Mouse (Mus musculus) splenic B cell, adult 2 months (primary cell): ENCODE results near the gene Tekt1.
A peak's percentile ranks its signal among the peaks of the same experiment; 100 is the strongest.

Experiments
- DNase-seq: peaks from one replicate; pipeline ENCODE4 v3.0.0-alpha.2; 2011; ENCODE audit warnings: low read depth, low spot score
- H3K27me3 ChIP-seq: 2 replicates; pipeline ENCODE4 v1.6.1; 2012; ENCODE audit warnings: mild to moderate bottlenecking, low read length, moderate library complexity, mixed read lengths; ENCODE audit not compliant: control insufficient read depth, poor library complexity, insufficient read depth, severe bottlenecking
- H3K36me3 ChIP-seq: 2 replicates; pipeline ENCODE4 v1.6.1; 2012; ENCODE audit warnings: mild to moderate bottlenecking, low read length, moderate library complexity, mixed read lengths; ENCODE audit not compliant: control insufficient read depth, poor library complexity, insufficient read depth, severe bottlenecking

Tekt1 gene

GRCm38 (mm10) chr11:72342549-72343237, 19.5 kb downstream of the Tekt1 start:
- no peaks in the 10 kb centered on the region for H3K36me3 ChIP-seq
- H3K27me3 ChIP-seq: no peaks in the 10 kb centered on the region
- DNase-seq: peak; percentile 62

- no peaks in the 10 kb centered on the region for H3K27me3 ChIP-seq
- DNase-seq: no peak
- H3K36me3 ChIP-seq: no peaks in the 10 kb centered on the region
Measured at GRCm38 (mm10) chr11:72339716-72340115, 22.5 kb downstream of the Tekt1 start.

GRCm38 (mm10) chr11:72338437-72338871, 23.8 kb downstream of the Tekt1 start:
- no peaks in the 10 kb centered on the region for H3K36me3 ChIP-seq
- no peak for DNase-seq
- H3K27me3 ChIP-seq: no peaks in the 10 kb centered on the region

GRCm38 (mm10) chr11:72336726-72337125, 25.5 kb downstream of the Tekt1 start:
- H3K36me3 ChIP-seq: no peaks in the 10 kb centered on the region
- no peaks in the 10 kb centered on the region for H3K27me3 ChIP-seq
- no peak for DNase-seq

- Histone ChIP-seq H3K27me3 (no peaks in the 10 kb centered on the region), H3K36me3 (no peaks in the 10 kb centered on the region)
- DNase-seq: no peak
Measured at GRCm38 (mm10) chr11:72334653-72335052, 27.6 kb downstream of the Tekt1 start.

GRCm38 (mm10) chr11:72332951-72333667, 29.1 kb downstream of the Tekt1 start:
- H3K36me3 ChIP-seq: no peaks in the 10 kb centered on the region
- no peak for DNase-seq
- H3K27me3 ChIP-seq: no peaks in the 10 kb centered on the region

GRCm38 (mm10) chr11:72325701-72326100, 36.5 kb downstream of the Tekt1 start:
- no peaks in the 10 kb centered on the region for H3K36me3 ChIP-seq
- peak; percentile 16 for DNase-seq

GRCm38 (mm10) chr11:72324431-72324830, 37.8 kb downstream of the Tekt1 start:
- peak; percentile 48 for DNase-seq
- no peaks in the 10 kb centered on the region for H3K36me3 ChIP-seq
- no peaks in the 10 kb centered on the region for H3K27me3 ChIP-seq

More at GRCm38 (mm10) chr11:72325701-72326100, 36.5 kb downstream of the Tekt1 start:
- no peaks in the 10 kb centered on the region for H3K27me3 ChIP-seq

- DNase-seq: no peak
- no peaks in the 10 kb centered on the region for H3K27me3 ChIP-seq
- no peaks in the 10 kb centered on the region for H3K36me3 ChIP-seq
Measured at GRCm38 (mm10) chr11:72318026-72318425, 44.2 kb downstream of the Tekt1 start.

- H3K36me3 ChIP-seq: peaks cover 2% of the 10 kb centered on the region
- DNase-seq: no peak
- no peaks in the 10 kb centered on the region for H3K27me3 ChIP-seq
Measured at GRCm38 (mm10) chr11:72314151-72314895, 47.9 kb downstream of the Tekt1 start, which contains the start of gene Fbxo39. Gene Fbxo39 (plus strand): TSS chr11:72314444.

GRCm38 (mm10) chr11:72311355-72312001, 50.8 kb downstream of the Tekt1 start:
- no peak for DNase-seq
- peaks cover 5% of the 10 kb centered on the region for H3K36me3 ChIP-seq

GRCm38 (mm10) chr11:72310491-72310890, 51.8 kb downstream of the Tekt1 start:
- Histone ChIP-seq H3K27me3 (no peaks in the 10 kb centered on the region), H3K36me3 (peaks cover 5% of the 10 kb centered on the region)
- no peak for DNase-seq

More at GRCm38 (mm10) chr11:72311355-72312001, 50.8 kb downstream of the Tekt1 start:
- H3K27me3 ChIP-seq: no peaks in the 10 kb centered on the region

- Histone ChIP-seq H3K27me3 (no peaks in the 10 kb centered on the region), H3K36me3 (peaks cover 5% of the 10 kb centered on the region)
- no peak for DNase-seq
Measured at GRCm38 (mm10) chr11:72308982-72309381, 53.3 kb downstream of the Tekt1 start.

- H3K27me3 ChIP-seq: no peaks in the 10 kb centered on the region
- DNase-seq: no peak
- peaks cover 5% of the 10 kb centered on the region for H3K36me3 ChIP-seq
Measured at GRCm38 (mm10) chr11:72307461-72307860, 54.8 kb downstream of the Tekt1 start.
